Mouse (Mus musculus) liver, adult (tissue): Measurements from ENCODE around the gene Babam2.

Source experiments
- GATA4 ChIP-seq: IDR thresholded peaks from 2 replicates; pipeline ENCODE4 v1.6.1; 2014; ENCODE audit warnings: mild to moderate bottlenecking, low read length; ENCODE audit not compliant: insufficient replicate concordance

The Babam2 gene

DNA sequence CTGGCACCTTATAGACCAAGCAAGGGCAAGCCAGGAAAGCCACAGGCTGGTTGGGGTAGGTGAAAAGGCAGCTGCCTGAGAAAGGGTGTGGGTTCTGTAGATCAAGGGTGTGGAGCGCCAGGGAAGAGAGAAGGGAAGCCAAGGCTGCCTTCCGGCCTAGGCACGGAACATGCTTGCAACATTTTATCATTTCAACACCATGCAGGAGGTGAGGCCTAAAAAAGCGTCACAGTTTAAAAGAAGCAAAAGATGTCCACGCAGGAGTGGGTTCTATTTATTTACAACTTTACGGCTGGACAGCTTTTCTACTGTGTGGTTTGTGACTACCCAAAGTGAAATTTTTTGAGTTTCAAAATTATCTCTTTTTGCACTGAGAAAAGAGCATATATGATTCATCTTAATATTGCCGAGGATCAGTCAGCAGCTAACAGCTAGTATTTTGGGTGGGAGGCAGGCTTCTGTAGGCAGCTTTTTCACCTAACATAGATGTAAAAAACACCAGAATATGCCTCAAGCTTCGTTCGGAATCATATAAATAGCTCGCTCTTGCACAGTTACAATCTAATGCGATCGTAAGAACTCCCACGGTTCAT is 287.0 kb downstream of the Babam2 start:
- no peak for TF ChIP-seq GATA4

DNA sequence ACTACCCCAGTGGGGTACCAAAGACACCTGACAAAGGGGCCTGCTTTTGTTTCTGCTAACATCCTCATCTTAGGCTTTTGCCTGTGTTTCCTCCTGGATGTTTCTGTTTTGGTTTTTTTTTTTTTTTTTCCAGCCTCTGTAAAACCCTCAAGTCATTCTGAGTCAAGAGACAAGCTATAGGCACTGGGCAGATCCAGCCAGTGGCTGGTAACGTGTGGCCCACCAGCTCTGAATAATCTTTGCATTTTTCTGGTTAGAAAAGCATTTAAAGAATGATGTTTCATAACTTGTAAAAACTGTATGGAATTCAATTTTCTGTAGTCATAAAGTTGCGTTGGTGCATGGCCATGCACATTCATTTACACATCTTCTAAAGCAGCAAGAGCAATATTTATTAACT is 287.5 kb downstream of the Babam2 start:
- no peak for TF ChIP-seq GATA4

DNA sequence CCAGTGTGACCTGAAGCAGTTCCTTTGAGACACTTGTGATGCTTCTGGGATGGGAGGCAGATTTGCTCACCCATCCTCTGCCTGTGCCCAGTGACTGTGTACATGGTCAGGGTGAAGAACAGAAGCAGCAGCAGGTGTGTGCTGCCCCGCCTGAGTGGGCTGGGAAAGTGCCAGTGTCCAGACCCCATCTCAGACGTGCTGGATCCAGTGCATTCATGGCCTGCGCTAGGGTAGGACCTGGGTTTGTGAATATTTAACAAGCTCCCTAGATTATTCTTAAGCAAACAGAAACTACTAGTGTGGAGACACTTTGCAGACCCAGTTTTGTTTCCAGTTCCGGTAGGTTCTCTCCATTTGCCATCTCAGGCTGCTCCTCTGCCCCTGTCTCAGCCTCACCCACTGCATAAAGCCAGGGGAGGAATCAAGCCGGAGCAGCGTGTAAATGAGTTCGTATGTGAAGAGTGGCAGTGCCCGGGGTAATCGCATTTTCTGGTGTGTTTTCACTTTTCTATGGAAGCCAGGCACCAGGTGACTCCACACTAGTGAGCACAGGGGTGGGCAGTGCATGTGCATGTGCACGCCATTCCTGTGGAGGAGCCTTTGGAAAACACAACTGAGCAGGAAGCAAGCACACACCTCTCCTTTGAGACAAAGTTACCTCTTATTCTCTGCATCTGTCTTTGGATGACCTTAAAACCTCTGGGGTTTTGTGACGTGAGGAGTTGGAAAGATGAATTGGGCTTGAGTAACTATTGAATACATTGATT is 290.2 kb downstream of the Babam2 start:
- TF ChIP-seq GATA4 = no peak

DNA sequence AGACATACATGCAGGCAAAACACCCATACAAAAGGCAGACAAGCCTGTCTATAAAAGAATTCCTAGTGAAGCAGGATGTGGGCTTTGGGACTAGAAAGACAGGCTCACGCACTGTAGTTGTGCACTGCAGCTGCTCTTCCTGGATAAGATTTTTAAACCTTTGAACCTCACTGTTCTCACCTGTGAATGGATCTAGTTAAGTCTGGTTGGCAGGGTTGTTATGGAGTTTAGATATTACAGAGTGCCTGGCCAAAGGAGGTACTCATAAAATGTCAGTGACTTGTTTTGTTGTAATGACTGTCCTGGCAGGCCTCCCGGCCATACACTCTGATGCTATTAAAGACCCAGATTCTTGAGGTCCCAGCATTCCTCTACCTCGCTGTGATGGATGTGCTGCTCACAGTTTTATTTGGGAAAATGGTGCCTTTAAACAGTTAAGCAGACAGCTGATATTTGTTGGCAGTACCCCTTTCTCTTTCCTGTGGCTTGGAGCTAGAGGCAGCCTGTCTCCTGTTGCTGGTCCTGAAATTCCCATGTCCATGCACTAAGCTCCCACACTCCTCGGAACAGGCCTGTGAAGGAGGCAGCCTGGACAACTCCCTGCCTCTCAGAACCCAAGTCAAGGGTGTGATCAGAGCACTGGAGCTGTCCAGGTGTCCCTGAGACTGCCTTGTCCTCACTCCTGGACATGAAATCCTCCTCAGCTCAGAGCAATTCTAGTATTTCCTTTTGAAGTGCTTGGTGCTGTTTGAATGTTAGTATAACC is 299.9 kb downstream of the Babam2 start:
- TF ChIP-seq GATA4 = no peak

DNA sequence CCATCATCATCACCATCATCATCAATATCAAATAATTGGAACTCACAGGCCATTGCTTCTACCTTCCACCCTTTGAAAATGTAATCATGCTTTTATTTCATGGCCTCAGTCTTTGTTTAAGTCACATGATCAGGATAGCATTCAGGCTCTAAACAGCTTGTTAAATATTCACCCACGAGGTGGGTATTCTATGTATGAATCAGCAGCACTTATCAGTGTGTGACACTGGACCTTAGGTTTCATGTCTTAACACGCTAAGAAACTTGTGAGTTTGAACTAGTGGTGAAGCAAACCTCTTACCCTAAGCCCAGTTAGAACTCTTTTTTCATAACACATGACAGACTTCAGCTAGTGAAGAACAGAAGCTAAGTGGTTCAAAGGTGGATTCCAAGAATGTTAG is 301.3 kb downstream of the Babam2 start:
- TF ChIP-seq GATA4 = no peak

DNA sequence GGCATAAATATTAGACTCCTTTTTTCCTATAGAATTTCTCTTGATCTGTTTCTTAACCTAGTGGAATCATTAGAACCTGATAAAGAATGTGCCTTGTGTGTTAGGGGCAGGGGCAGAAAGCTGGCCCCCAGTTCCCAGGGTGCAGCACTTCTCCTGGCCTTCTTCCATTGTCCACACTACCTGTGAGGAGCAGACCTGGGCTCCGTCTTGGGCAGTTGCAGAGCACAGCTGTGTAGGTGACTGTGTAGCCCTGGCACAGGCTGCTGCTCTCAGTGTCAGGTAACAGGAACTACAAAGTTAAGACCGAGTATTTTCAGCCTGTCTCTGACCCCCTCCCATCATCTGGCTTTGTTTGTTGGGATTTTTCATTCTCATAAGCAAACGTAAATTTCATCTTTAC is 302.6 kb downstream of the Babam2 start:
- no peak for TF ChIP-seq GATA4

DNA sequence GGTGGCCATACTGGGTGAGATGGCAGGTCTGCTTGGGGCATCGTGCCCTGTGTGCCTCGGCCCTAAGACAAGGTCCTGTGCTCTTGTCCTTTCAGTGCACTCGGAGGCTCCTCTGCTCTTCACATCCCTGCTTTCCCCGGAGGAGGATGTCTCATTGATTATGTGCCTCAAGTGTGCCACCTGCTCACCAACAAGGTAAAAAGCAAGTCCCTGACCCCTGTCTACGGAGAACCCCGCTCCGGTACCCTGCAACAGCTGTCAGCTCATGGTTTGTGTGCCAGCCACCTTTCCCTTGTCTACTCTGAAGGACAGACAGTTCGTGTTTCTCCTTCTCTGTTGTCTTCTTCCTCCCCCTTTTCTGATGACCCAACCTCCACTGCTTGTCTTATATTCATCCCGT is 303.8 kb downstream of the Babam2 start:
- TF ChIP-seq GATA4 = no peak

DNA sequence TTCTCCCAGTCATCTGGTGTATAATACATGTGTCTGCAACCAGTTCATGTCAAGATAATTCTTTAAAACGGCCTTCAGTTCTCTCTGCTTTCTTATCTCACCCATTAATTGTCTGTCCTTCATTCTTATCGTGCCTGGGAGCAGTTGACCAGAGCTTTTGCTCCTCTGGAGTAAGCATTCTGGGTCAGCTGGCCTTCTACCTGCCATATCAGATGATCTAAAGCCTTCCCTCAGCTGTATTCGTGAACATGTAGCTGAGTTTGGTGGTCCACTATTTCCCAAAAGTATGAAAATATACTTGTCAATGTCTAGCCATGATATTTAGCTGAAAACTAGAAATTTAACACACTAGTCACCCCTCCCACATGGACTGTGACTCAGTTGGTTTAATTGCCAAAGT is 304.3 kb downstream of the Babam2 start:
- TF ChIP-seq GATA4 = no peak

DNA sequence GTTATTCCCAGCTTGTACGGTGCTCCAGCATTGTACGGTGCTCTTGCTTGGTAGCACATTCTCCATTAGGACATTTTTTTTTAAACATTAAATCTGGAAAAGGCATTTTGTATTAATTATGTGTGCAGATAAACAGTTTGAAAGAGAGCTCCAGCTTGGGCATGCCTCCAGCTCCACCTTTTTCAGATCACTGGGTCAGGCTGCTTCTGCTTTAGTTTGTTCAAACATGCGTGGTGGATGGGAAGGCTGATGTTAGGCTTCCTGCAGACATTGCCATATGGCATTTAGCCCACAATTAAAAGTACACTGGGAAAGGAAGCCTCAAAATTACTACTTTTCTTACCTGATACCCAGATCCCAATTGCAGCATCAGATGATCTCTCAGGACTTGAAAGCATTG is 310.9 kb downstream of the Babam2 start:
- TF ChIP-seq GATA4 = no peak

DNA sequence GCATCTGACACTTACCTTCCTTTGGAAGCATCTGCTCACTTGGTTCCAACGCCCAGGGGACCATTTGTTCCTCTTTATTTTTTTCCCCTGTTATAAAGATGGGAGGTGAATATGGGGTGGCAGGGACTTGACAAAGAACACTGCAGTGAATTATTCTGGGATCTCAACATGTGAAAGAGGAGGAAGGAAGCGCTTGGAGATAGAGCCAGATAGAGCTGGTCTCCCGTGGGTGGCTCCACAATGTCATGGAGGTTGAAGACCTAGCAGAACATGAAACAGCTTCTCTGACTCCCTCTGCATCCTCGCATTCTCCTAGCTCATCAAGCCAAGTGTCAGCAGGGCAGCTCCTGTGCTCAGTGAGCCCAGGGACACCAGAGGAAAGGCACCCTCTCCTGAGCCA is 312.6 kb downstream of the Babam2 start:
- TF ChIP-seq GATA4 = no peak

DNA sequence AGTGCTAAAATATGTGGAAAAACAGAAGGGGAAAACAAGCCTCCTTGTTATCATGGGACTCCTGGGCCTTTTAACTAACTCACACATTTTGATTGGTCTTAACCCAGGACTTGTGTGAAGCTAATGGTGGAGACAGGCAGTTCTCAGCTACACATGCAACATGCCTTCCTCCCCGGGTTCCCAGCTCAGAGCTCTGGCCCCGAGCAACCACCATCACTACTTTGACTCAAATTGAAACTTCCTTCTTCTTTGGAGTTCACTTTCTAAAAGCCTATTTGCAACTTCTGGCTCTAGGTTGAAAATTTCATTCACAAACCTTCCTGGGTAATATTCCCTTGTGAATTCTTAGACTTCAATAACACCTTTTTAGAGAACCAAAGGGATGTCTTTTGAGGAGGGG is 315.6 kb downstream of the Babam2 start:
- TF ChIP-seq GATA4 = no peak

DNA sequence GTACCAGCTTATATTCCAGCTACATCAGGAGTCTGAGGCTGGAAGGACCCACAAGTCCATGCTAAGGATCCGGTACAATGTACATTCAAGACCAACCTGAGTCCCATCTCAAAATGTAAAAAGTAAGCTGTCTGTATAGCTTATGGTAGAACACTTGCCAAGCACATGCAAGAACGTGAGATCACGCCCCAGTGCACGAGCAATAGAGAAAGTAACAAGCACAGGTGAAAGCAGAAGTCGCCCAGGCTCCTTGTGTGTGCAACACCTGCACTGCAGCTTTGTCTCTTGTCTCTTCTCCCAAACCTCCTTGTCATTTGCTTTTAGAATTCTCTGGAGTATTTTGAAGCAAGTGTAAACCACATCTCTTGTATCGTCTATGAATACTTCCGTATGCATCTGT is 317.3 kb downstream of the Babam2 start:
- no peak for TF ChIP-seq GATA4

DNA sequence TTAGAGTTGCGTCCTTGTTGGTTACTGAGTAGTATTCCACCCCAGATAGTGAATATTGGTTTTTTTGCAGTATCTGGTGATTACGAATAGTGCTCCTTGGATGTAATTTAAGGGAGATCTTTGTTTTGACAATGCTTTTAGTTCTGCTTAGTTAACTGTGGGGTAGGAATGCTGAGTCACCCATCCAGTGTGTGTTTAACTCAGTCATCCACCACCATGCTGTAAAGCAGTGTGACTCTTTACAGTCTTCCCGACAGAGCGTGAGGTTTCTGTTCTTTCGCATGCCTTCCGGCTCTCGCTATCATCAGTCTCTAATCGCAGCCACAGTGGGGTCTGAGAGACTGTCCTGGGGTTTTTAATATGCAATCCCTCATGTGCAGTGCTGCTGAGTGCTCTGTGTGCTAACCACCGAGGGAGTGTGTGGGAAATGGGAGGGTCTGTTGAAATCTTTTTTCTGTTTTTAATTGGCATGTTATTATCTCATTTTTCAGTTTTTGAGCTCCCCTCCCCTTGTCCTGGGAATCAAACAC is 318.5 kb downstream of the Babam2 start:
- TF ChIP-seq GATA4 = no peak

DNA sequence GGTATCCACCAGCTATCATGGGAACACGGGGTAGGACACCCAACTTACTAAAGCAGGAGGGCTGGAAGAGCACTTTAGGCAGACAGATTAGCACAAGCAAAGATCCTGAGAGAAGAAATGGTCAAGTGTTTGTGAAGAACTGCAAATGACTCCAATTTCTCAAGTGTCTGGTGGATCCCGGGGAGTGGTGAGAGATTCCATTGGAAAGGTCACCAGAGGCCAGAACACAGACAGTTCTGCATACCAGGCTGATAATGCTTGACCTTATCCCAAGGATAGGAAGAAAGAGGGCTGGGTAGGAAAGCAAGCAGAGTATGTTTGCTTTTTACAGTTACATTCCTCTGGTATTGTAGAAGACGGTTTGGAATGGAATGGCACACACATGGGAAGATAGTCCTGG is 320.2 kb downstream of the Babam2 start:
- TF ChIP-seq GATA4 = no peak

DNA sequence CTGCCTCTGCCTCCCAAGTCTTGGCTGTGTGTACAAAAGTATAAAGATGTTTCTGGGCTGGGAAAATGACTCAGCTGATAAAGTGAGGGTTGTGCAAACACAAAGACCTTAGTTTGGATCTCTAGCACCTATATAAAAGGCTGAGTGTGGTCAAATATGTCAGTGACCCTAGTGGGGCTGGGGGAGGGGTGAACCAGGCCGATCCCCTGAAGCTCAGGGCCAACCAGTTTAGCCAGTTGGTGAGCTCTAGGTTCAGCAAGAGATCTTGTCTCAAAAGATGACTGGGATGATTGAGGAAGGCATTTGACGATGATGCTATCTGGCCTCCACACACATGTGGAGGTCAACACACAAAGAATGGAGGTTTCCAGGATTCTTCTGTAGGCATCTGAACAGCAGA is 320.8 kb downstream of the Babam2 start:
- no peak for TF ChIP-seq GATA4

DNA sequence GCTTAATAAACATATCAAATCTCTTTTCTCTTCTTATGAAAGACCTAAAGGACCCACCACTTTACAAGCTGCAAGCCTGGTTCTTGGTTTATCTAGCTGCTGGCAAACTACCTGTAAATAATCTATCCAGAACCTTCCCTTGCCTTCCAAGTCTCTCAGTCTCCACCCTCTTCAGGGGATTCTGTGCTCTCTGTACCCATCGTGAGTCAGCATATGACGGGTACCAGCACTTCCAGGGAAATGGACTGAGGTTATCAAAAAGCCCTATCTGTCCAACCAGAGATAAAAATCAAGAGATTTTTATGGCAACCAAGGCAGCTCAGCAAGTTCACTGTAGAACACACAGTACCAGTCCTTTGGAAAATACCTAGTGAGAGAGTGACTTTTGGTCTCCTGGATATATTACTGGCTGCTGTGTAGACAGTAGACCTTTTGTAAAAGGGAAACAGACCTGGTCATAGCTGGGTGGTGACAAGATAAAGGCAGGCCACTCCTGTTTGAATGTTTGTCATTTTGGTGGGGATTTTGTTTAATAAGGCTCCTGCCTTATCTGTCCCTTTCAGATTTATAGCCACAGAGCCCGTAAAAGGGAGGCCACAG is 332.4 kb downstream of the Babam2 start:
- TF ChIP-seq GATA4 = 0 out of 2 replicates have a peak, but pooled peaks have one; percentile 37
